Mouse (Mus musculus): ENCODE measurements around the gene Gm10282. TPM values are rescaled to one million over a fixed set of nuclear protein-coding genes. Genes with fewer than 3 reads are reported as not detected.

Gm10282 gene
- polyA plus RNA-seq (2014; fragmentation: Illumina TruSeq; extraction: RNeasy Lipid Tissue Mini Kit (QIAGEN cat#74804); ENCODE audit: low read depth, low replicate concordance): 0.81 TPM

GRCm38 (mm10) chr8:72305210-72305905 lies at the start of gene Gm10282:
Gene Gm10282, minus strand, starts transcription at chr8:72305260.

GRCm38 (mm10) chr8:72318801-72319322 lies 13.8 kb upstream of the Gm10282 start, which contains the start of gene Klf2:
Gene Klf2, plus strand, starts transcription at chr8:72319033.

Other genes starting within 250 kb of the Gm10282 start
- gene Olfr373, start 222.1 kb downstream of the Gm10282 start, polyA plus RNA-seq (2014; fragmentation: Illumina TruSeq; extraction: RNeasy Lipid Tissue Mini Kit (QIAGEN cat#74804); ENCODE audit: low read depth, low replicate concordance): not detected
- gene Olfr374, start 198.2 kb downstream of the Gm10282 start, polyA plus RNA-seq (2014; fragmentation: Illumina TruSeq; extraction: RNeasy Lipid Tissue Mini Kit (QIAGEN cat#74804); ENCODE audit: low read depth, low replicate concordance): not detected
- gene Tpm4, start 170.3 kb downstream of the Gm10282 start, polyA plus RNA-seq (2014; fragmentation: Illumina TruSeq; extraction: RNeasy Lipid Tissue Mini Kit (QIAGEN cat#74804); ENCODE audit: low read depth, low replicate concordance): 24.6 TPM
- 36.1 TPM for gene Rab8a, start 144.1 kb downstream of the Gm10282 start, polyA plus RNA-seq (2014; fragmentation: Illumina TruSeq; extraction: RNeasy Lipid Tissue Mini Kit (QIAGEN cat#74804); ENCODE audit: low read depth, low replicate concordance)
- 0.29 TPM for gene Hsh2d, start 115.6 kb downstream of the Gm10282 start, polyA plus RNA-seq (2014; fragmentation: Illumina TruSeq; extraction: RNeasy Lipid Tissue Mini Kit (QIAGEN cat#74804); ENCODE audit: low read depth, low replicate concordance)
- 0.31 TPM for gene Cib3, start 92.4 kb downstream of the Gm10282 start, polyA plus RNA-seq (2014; fragmentation: Illumina TruSeq; extraction: RNeasy Lipid Tissue Mini Kit (QIAGEN cat#74804); ENCODE audit: low read depth, low replicate concordance)
- not detected for gene Gm11034, start 91.6 kb downstream of the Gm10282 start, polyA plus RNA-seq (2014; fragmentation: Illumina TruSeq; extraction: RNeasy Lipid Tissue Mini Kit (QIAGEN cat#74804); ENCODE audit: low read depth, low replicate concordance)
- gene Fam32a, start 85.5 kb downstream of the Gm10282 start, polyA plus RNA-seq (2014; fragmentation: Illumina TruSeq; extraction: RNeasy Lipid Tissue Mini Kit (QIAGEN cat#74804); ENCODE audit: low read depth, low replicate concordance): 10.3 TPM
- 90.0 TPM for gene Ap1m1, start 65.2 kb downstream of the Gm10282 start, polyA plus RNA-seq (2014; fragmentation: Illumina TruSeq; extraction: RNeasy Lipid Tissue Mini Kit (QIAGEN cat#74804); ENCODE audit: low read depth, low replicate concordance)
- 5.9 TPM for gene Klf2, start 13.8 kb upstream of the Gm10282 start, polyA plus RNA-seq (2014; fragmentation: Illumina TruSeq; extraction: RNeasy Lipid Tissue Mini Kit (QIAGEN cat#74804); ENCODE audit: low read depth, low replicate concordance)
- 11.7 TPM for gene Eps15l1, start 116.2 kb upstream of the Gm10282 start, polyA plus RNA-seq (2014; fragmentation: Illumina TruSeq; extraction: RNeasy Lipid Tissue Mini Kit (QIAGEN cat#74804); ENCODE audit: low read depth, low replicate concordance)
- gene Calr3, start 138.6 kb upstream of the Gm10282 start, polyA plus RNA-seq (2014; fragmentation: Illumina TruSeq; extraction: RNeasy Lipid Tissue Mini Kit (QIAGEN cat#74804); ENCODE audit: low read depth, low replicate concordance): 92.0 TPM
- gene 1700030K09Rik, start 138.6 kb upstream of the Gm10282 start, polyA plus RNA-seq (2014; fragmentation: Illumina TruSeq; extraction: RNeasy Lipid Tissue Mini Kit (QIAGEN cat#74804); ENCODE audit: low read depth, low replicate concordance): 8.8 TPM
- 4.6 TPM for gene Cherp, start 170.0 kb upstream of the Gm10282 start, polyA plus RNA-seq (2014; fragmentation: Illumina TruSeq; extraction: RNeasy Lipid Tissue Mini Kit (QIAGEN cat#74804); ENCODE audit: low read depth, low replicate concordance)
- gene Slc35e1, start 187.4 kb upstream of the Gm10282 start, polyA plus RNA-seq (2014; fragmentation: Illumina TruSeq; extraction: RNeasy Lipid Tissue Mini Kit (QIAGEN cat#74804); ENCODE audit: low read depth, low replicate concordance): 3.0 TPM
- 17.1 TPM for gene Med26, start 243.0 kb upstream of the Gm10282 start, polyA plus RNA-seq (2014; fragmentation: Illumina TruSeq; extraction: RNeasy Lipid Tissue Mini Kit (QIAGEN cat#74804); ENCODE audit: low read depth, low replicate concordance)

Data from testis, adult 10 weeks (tissue).